Mouse (Mus musculus) CD4-positive naive resting alpha-beta T cell, adult 76 days (primary cell): ENCODE results near the gene Clstn3. TPM values are rescaled to one million over a fixed set of nuclear protein-coding genes. Genes with fewer than 3 reads are reported as not detected.

Experiments used
- total RNA-seq: library from RNA; stranded (reverse); gene quantifications from one replicate; pipeline ENCODE4 v1.2.4, GENCODE M21; 2023

Gene Clstn3
- total RNA-seq, result 63.9 TPM

GRCm38 (mm10) chr6:124464305-124465271 lies at the start of gene Clstn3:
Gene Clstn3, minus strand, starts transcription at chr6:124464794.

GRCm38 (mm10) chr6:124512355-124512836 lies 47.8 kb upstream of the Clstn3 start, which contains the start of gene C1ra:
Gene C1ra, plus strand, starts transcription at chr6:124512405.

GRCm38 (mm10) chr6:124492842-124493561 lies 28.4 kb upstream of the Clstn3 start, which contains the start of gene C1rl:
Gene C1rl, plus strand, starts transcription at chr6:124493113.

GRCm38 (mm10) chr6:124414927-124415325 lies 49.7 kb downstream of the Clstn3 start, which contains the start of gene Pex5:
Gene Pex5, minus strand, starts transcription at chr6:124415067.

Other genes starting within 250 kb of the Clstn3 start
- gene Vmn2r27, start 232.9 kb downstream of the Clstn3 start, total RNA-seq, result not detected
- 7.2 TPM for gene Cd163, start 160.1 kb downstream of the Clstn3 start, total RNA-seq
- 78.8 TPM for gene Pex5, start 49.7 kb downstream of the Clstn3 start, total RNA-seq
- gene C1rl, start 28.3 kb upstream of the Clstn3 start, total RNA-seq, result not detected
- not detected for gene C1ra, start 47.6 kb upstream of the Clstn3 start, total RNA-seq
- gene C1s1, start 77.6 kb upstream of the Clstn3 start, total RNA-seq, result not detected
- 0.38 TPM for gene C1rb, start 105.5 kb upstream of the Clstn3 start, total RNA-seq
- gene C1s2, start 171.3 kb upstream of the Clstn3 start, total RNA-seq, result not detected
- 57.6 TPM for gene Lpcat3, start 198.2 kb upstream of the Clstn3 start, total RNA-seq
- 163 TPM for gene Emg1, start 247.4 kb upstream of the Clstn3 start, total RNA-seq
- gene Phb2, start 247.5 kb upstream of the Clstn3 start, total RNA-seq, result 127 TPM